Mouse (Mus musculus) heart, postnatal 0 days (tissue): ENCODE measurements around the gene Cacna1c.

Source experiments
- CTCF ChIP-seq: IDR thresholded peaks from 2 replicates; pipeline ENCODE4 v1.5.1; 2016; ENCODE audit warnings: antibody characterized with exemption, control low read depth, low read depth
- EP300 ChIP-seq: IDR thresholded peaks from 2 replicates; pipeline ENCODE4 v1.6.1; 2016; ENCODE audit warnings: antibody characterized with exemption, low read depth

- TF ChIP-seq CTCF = no peak
- TF ChIP-seq EP300 = no peak
These were observed 180.9 kb downstream of the Cacna1c start for GRCm38 (mm10) chr6:119015346-119015745.
